Mouse (Mus musculus): ENCODE data around the gene Defb42. TPM values are rescaled to one million over a fixed set of nuclear protein-coding genes. Genes with fewer than 3 reads are reported as not detected.
A peak's percentile ranks its signal among the peaks of the same experiment; 100 is the strongest.

Defb42 gene
- polyA plus RNA-seq, 1 experiment from 2014 or later: 2.2 TPM

GRCm38 (mm10) chr14:63066630-63067310 lies 20.0 kb downstream of the Defb42 start:
- 7% methylated on average over 16 of the region's 16 CpGs for WGBS
- Histone ChIP-seq H3K4me1 (ENCODE audit: control insufficient read depth in 2 of 2, insufficient read depth in 2 of 2, low read length in 2 of 2) (peaks cover 33 to 60% of the 10 kb centered on the region in 2 experiments), H3K27me3 (ENCODE audit: control insufficient read depth, insufficient read depth, low read length) (no peaks in the 10 kb centered on the region), H3K4me3 (ENCODE audit: control insufficient read depth in 1 of 2, insufficient read depth in 1 of 2, low read depth in 1 of 2, low read length in 2 of 2) (peak overlapping the region; percentile 1 to 12; a peak in 1 of 4 replicates), H3K9ac (ENCODE audit: low read length) (peak overlapping the region; percentile 54), H3K4me2 (ENCODE audit: low read length) (peak overlapping the region; percentile 53), H3K27ac (replicated peaks in 1 of 2; ENCODE audit: control insufficient read depth in 1 of 2, insufficient read depth in 1 of 2, low read depth in 2 of 2, low read length in 2 of 2) (peak overlapping the region; percentile 91 to 94), H3K9me3 (ENCODE audit: control insufficient read depth, low read length) (peaks cover 3% of the 10 kb centered on the region; the same call in 1 of the 2 replicates), H3K36me3 (ENCODE audit: control insufficient read depth, insufficient read depth, low read length) (no peaks in the 10 kb centered on the region)
- ATAC-seq (ENCODE audit: insufficient number of reproducible peaks, insufficient read depth, low FRiP score, low read depth): peak; percentile 10; the same call in 1 of the 2 replicates

GRCm38 (mm10) chr14:63067708-63068107 lies 20.9 kb downstream of the Defb42 start:
- WGBS: 1% methylated on average over 15 of the region's 15 CpGs
- Histone ChIP-seq H3K27me3 (ENCODE audit: control insufficient read depth, insufficient read depth, low read length) (no peaks in the 10 kb centered on the region), H3K4me1 (ENCODE audit: control insufficient read depth in 2 of 2, insufficient read depth in 2 of 2, low read length in 2 of 2) (peaks cover 30 to 57% of the 10 kb centered on the region in 2 experiments), H3K27ac (replicated peaks in 1 of 2; ENCODE audit: control insufficient read depth in 1 of 2, insufficient read depth in 1 of 2, low read depth in 2 of 2, low read length in 2 of 2) (peak overlapping the region; percentile 91 to 94), H3K36me3 (ENCODE audit: control insufficient read depth, insufficient read depth, low read length) (no peaks in the 10 kb centered on the region), H3K9ac (ENCODE audit: low read length) (peak overlapping the region; percentile 54), H3K9me3 (ENCODE audit: control insufficient read depth, low read length) (peaks cover 3% of the 10 kb centered on the region; the same call in 1 of the 2 replicates), H3K4me3 (ENCODE audit: control insufficient read depth in 1 of 2, insufficient read depth in 1 of 2, low read depth in 1 of 2, low read length in 2 of 2) (0 out of 4 replicates have a peak overlapping the region, but pooled peaks have one; percentile 0 to 1), H3K4me2 (ENCODE audit: low read length) (peak overlapping the region; percentile 53)
- peak; percentile 90 for ATAC-seq (ENCODE audit: insufficient number of reproducible peaks, insufficient read depth, low FRiP score, low read depth)

Other genes with a start within 250 kb of the Defb42 start
- gene Wdfy2, start 209.3 kb upstream of the Defb42 start, polyA plus RNA-seq (2014; fragmentation: Nextera tagmentation; extraction: Ambion mirVana): 6.2 TPM in 2 replicates
- gene Defb48, start 62.5 kb upstream of the Defb42 start, polyA plus RNA-seq (2014; fragmentation: Nextera tagmentation; extraction: Ambion mirVana): not detected in 2 replicates
- not detected in 2 replicates for gene Defb47, start 48.9 kb upstream of the Defb42 start, polyA plus RNA-seq (2014; fragmentation: Nextera tagmentation; extraction: Ambion mirVana)
- gene Defb43, start 35.2 kb upstream of the Defb42 start, polyA plus RNA-seq (2014; fragmentation: Nextera tagmentation; extraction: Ambion mirVana): not detected in 2 replicates
- not detected in 2 replicates for gene Defb30, start 3.0 kb downstream of the Defb42 start, polyA plus RNA-seq (2014; fragmentation: Nextera tagmentation; extraction: Ambion mirVana)